Mouse (Mus musculus): ENCODE measurements at regions not wholly inside any gene's neighbourhood (a gene's known extent, or its start where the extent isn't known, plus 50 kb on each side); places are given as distances from the start of the nearest gene placed in this dataset.

- no peak for DNase-seq
Observed at GRCm38 (mm10) chr6:34246512-34246911, 69.6 kb upstream of the Slc35b4 start.

- no peak for DNase-seq
Observed at GRCm38 (mm10) chr6:34243001-34243400, 66.1 kb upstream of the Slc35b4 start.

GRCm38 (mm10) chr6:34242486-34242885, 65.6 kb upstream of the Slc35b4 start:
- peak; percentile 49 for DNase-seq

GRCm38 (mm10) chr6:34235132-34235531, 58.2 kb upstream of the Slc35b4 start:
- no peak for DNase-seq

- DNase-seq: no peak
Observed at GRCm38 (mm10) chr6:34234443-34235020, 57.6 kb upstream of the Slc35b4 start.

- DNase-seq: peak; percentile 70
Observed at GRCm38 (mm10) chr6:34230768-34231381, 54.0 kb upstream of the Slc35b4 start.

GRCm38 (mm10) chr6:34227131-34227530, 50.2 kb upstream of the Slc35b4 start:
- no peak for DNase-seq

Measured in thymus, postnatal 14 days (tissue).